Mouse (Mus musculus) gastrocnemius, adult 18-20 months (tissue): ENCODE data around the gene Cadps. TPM values are rescaled to one million over a fixed set of nuclear protein-coding genes. Genes with fewer than 3 reads are reported as not detected.

Experiments
- DNase-seq: peaks from one replicate; pipeline ENCODE4 v3.0.0; 2021; ENCODE audit warnings: low spot score
- total RNA-seq, 2 experiments: library from RNA; stranded (reverse); gene quantifications; 2 replicates each; pipeline ENCODE4 v1.2.3; 2021

The Cadps gene
- total RNA-seq, 2 experiments from 2014 or later: 0.07 TPM; not detected in 1

DNA sequence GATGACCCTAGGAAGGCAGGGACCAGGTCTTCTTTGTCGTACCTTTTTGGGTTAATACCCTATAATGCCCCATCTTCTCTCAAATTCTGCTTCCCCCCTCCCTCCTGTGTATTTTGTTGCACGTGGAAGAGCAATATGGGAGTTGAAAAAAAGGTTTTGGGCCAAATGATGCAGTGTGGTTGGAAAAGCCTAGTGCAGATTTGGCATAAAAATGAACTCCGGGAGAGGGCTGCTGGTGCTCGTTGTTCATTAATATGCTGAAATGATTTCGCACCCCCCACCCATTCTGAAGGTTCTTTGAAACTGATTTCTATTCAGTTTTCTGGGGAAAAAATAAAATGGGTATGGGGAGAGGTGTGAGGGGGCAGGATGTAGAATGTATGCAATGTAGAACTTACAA is 295.6 kb downstream of the Cadps start:
- no peak for DNase-seq

DNA sequence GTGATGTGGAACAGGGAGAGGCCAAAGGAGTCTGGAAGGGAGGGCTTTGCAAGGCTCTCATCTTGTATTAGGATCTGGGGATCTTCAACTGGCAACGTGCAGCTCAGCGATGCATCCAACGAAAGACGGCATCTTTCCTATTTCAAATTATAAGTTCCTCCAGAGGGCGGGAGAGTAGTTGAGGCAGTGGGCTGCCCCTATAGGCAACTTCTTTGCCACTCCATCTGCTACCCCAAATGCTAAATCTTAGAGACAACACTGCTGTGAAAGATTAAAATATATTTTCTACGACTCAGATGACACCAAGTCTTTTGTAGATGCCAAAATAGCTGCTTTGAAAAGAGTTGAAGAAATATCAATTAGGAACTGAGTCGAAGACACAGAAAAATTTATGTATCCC is 315.9 kb downstream of the Cadps start:
- DNase-seq: no peak

DNA sequence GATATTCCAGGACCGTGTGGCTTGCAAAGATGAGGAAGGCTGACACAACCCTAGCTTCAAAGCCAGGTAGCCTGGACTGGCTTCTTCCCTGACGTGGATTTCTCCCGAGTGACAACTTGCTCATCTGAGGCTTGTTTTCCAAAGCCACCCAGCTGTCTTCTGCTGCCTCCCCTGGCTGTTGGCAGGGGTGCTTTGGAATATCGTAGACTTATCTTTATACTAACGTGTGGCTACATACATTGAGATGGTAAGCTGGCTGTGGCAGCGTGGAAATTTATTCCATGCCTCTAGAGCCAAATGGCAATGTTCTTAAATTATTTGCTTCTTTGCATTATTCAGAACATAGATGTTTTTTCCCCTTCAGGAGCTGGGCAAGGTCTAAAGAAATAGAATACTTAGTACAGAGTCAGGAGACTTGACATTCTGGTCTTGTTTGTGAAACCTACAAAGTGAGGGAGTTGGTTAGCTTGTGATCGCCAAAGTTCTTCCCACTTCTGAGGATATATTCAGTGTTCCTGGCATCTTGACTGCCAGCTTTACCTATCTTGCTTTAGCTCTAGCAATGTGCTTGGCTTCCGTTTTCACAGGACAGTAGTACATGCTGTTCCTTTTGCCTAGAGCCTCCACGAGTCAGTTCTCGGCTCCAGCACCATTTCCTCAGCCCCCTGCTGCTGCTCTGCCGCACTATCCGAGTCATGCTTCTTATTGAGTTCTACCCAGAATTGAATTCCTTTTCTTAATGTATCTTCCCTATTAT is 318.5 kb downstream of the Cadps start:
- DNase-seq: no peak

DNA sequence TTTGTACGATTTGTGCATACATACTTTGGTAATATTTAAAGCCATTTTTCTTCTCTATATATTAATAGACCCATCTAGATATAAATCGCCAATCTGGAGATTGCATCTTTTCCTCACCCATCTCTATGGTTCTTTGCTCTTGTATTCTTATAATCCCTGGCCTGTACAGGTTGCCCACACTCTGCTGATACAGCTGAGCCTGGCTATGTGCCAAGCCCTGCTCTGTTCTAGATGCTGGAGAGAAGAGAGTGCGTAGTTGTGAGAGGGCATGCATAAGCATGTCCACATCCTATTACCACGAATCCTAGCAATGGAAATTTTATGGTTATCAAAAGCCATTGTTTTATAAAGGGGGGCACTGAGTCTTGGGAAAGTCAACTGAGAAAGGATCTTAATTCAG is 360.7 kb downstream of the Cadps start:
- DNase-seq: no peak

DNA sequence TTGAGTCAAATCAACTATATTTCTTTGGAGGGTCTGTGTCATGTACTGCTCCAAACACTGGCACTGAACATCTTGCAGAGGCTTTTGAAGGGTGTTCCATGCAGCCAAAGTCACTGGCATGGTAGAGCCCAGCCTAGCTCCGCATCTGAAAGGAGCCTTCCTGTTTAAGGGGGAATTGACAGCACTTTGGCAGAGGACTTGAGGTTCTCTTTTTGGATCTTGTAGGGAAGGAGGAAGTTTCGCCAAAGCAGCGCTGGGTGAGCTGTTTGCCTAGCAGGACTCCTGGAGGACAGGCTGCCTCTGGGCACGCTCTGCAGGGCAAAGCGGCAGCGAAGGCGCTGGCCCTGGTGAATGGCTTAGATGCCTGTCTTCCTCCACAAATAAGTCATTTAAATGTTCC is 363.2 kb downstream of the Cadps start:
- DNase-seq: no peak

DNA sequence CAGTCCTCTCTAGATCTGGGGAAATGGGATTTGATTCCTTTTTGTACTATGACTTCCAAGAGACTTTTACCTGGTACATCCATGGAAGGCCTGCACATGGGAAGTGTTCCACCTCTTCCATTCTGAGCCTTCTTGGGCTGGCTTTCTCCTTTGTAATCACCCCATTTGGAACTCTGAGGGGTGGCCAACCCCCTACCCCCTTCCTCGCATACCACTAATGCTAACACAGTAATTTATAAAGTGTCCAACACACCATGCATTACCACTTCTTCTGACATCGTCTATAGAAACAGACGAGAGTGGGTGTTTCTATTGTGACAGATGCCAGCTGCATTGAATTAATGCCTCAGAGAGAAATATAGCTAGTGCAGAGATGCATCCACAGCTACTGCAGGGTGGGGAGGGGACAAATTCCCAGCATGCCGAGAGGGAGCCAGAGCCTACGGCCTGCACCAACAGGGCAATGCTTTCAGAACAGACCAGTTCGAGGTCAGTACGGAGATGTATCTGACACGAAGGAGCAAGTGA is 367.8 kb downstream of the Cadps start:
- no peak for DNase-seq

DNA sequence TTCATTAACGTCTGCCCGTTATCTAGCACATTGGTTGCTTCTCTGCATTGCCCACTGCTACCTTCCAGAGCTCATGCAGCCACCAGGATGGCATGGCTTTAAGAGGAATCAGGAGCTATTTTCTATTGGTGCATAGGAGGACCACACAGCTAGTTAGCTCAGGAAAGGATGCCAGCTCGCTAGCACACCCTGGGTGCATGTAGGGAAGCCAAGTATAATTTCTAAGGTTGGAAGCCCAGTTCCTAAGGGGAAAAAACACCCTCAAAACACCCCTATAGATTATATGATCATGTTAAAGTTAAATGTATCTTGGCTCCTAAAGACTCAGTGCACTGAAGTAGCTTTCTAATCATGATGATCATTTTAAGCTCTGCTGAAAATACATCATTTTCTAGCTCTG is 372.1 kb downstream of the Cadps start:
- DNase-seq: no peak

DNA sequence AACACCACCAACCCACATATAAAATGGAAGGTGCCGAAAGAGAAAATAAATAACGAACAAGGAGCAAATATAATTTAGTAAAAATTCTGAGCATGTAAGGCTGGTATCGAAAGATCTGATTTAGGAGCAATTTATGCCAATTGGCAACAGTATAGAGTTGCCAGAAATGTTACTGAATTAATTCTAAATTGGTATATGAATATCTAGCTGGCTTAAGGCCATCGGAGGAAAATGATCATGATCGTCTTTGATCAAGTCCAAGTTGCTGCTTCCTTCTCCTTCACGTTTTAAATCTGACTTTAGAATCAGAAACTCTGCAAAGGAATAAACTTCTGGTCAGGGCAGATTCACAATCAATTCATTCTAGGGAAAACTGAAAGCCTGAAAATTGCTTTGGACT is 374.0 kb downstream of the Cadps start:
- DNase-seq: no peak

DNA sequence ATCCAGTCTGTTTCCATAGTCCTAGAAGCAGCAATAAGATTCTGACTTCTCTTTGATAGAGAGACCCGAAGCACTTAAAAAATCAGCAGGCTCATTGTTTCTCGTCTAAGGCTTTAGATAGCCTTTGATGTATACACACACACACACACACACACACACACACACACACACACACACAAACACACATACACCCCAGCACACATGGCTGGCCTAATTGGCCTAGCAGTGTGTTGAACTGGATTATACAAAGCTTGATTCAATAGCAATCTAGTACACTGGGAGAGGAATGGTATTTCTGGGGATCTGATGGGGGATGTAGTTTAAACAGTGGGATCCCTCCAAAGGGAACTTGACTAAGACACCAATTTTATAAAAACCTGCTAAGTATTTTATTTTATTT is 381.9 kb downstream of the Cadps start:
- DNase-seq: no peak

DNA sequence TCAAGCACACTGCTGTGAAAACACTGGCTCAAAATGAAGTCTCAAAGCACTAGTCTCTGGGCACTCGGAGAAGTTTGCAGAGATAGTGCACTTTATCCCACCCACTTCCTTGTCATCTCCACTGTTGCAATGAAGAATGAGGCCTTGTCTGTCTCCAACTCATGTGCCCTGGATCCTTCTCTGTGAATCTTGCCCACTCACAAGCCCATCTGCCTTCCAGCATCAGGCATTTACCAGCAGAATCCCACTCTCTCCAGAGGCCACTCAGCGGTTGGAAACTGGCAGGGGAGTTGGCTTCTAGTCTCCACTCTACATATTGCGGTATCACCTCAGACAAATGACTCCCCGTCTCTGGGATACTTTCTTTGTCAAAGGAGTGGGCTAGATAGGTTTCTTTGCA is 384.9 kb downstream of the Cadps start:
- no peak for DNase-seq

DNA sequence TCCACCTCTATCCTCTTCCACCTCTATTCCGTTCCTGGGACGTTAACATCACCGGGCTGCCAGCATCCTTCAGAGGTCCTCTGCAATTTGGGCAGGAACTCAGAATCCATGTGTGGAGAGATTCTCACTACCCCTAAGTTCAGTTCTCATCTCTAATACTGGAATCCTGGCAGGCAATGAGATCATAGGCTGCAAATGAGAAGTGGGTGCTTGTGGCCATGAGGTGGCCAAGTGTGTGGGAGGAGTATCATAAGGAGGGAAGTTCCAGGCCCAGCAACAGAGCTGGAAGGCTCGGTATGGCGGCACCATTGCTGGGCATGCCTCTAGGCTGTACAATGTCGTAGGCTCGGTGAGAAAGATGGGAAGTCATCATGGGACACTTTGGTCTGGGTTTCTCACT is 385.5 kb downstream of the Cadps start:
- DNase-seq: no peak

DNA sequence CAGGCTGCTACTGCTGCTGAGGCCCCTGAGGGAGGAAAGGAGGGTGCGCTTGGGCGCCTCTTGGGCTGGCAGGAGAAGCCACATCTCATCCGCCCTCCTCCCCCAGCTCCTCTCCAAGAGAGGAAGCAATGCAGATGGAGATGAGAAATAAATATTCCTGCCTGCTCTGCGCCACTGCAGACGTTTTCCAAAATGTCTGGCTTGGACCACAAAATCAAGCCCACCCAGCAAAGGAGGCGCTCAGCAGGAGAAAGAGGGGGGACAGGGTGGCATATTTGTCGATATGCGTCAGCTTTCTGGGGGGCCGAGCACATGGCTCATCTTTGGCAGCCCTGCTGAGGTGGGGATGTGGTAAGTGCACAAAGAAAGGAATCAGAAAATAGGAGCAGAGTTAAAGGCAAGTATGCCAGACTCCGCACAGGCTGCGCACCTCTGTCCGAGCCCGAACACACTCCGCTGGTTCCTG is 385.9 kb downstream of the Cadps start:
- no peak for DNase-seq

DNA sequence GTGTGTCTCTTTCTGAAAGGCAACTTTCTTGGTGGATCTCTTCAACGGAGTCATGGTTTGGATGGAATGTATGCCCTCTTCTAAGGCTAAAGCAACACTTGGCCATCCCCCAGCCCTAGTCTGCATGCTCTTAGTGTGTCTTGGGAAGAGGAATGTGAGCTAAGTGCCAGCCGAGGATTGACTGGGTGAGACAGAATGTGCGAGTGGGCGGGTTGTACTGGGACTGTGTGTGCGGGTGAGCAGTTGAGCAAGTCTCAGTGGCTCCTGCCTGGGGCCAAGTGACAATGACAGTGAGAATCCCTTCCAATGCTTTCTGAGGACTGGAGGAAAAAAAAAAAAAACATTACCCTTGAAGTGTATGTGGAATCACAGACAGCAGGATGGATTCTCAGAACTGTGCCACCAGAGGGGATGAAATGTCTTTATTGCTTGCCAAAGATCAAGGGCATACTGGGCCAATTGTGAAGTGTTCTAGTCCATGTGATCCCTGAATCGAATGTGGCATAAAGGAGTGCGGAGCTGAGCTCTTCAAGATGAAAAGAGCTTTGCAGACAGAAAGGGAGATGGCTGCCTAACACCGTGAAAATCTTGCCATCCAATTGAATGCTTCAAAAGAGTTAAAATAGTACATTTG is 394.7 kb downstream of the Cadps start:
- DNase-seq: no peak

DNA sequence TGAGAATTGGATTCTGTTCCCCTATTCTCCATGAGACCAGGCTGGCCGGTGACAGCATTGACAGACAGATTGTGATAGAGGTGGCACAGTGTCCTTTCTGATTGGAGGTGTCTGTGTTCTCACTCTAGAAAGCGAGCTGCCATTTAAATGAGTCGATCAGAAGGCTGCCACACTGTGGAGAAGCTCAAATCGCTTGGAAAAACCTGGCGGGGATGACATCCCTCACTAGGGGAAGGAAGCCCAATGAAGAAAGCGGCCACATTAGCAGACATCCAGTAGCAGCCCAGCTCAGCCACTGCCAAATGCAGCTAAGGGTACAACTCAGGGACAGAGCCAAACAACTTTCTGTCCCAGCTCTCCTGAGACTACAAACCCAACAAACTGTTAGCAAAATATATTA is 397.6 kb downstream of the Cadps start:
- DNase-seq: no peak

DNA sequence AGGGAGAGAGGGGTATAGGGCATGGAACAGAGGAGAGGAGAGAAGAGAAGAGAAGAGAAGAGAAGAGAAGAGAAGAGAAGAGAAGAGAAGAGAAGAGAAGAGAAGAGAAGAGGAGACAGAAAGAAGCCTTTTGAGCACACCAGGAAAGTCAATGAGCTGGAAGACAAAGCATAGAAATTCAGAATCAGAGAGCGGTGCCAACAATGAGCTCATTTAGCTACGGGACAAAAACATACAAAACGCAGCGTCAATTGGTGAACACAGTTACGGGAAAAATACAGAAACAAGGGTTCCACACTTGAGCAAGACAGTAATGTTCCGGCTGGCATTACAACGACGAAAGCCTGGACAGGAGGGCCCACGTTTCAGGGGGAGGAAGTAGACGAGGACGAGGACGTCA is 412.6 kb downstream of the Cadps start:
- no peak for DNase-seq

DNA sequence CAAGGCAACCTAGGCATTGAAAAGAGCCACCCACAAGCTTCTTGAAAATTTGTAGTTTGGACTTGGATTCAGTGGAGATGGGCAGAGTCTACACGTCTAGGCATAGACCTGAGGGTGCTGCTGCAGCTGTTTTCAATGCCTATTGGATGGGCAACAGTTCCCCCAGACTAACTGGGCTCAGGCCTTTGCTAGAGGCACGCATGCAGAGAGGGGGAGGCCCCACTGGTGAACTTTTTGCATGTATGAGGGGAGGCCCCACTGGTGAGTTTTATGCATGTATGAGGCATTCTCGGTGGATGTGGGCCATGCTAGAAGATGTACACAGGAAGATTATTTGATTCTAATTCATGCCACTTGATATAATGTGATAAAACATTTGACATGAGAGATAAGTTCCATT is 413.1 kb downstream of the Cadps start:
- no peak for DNase-seq

DNA sequence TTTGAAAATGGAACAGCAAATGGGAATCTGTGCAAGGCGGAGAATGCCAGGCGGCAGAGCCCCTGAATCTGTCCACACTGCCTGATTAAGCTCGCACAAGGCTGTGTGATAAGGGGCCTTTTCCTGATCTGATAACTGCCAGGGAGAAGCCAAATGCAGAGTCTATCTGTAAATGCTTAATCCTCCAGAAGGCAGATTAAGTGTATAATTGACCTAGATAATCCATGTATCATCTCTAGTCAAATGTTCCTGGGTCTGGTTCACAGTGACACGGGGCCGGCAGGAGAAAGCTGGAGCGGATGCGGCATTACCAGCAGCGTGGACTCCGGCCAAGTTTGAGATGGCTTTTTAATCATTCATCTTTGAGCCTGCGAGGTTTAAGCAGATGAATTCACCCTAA is 416.3 kb downstream of the Cadps start:
- DNase-seq: no peak

DNA sequence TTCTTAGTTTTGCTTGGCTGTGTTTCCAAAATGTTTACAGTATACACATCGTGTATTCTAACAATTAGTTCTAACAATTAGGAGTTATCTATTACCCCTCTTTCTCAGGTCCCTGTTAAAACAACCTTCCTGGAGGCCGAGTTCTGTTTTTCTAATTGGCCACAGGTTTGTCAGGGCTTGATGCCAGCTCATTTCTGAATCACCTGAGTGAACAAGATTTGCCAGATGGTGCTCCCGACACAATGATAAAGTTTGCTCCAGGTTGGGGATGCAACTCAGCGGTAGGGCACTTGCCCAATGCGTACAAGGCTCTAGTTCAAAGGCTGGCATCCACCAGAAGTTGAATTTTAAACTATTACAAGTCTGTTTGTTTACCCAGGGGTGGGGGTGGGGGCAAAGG is 417.7 kb downstream of the Cadps start:
- DNase-seq: no peak

DNA sequence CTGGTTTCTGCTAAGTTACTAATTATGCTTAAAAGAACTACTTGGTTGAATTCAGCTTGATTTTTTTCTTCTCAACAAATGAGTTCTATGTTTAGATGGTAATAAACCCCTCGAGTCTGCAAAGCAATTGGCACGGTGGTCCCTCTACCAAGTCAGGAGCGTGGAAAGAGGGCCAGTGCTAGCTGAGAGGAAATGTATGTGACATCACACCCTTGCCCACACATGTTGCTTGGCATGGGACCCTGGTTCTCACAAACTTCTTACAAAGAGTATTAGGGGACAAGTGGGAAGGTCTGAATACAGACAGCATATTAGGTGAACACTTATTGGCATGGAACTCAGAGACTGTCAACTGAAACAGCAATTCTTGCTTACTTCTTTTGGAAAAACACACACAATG is 418.2 kb downstream of the Cadps start:
- DNase-seq: no peak

DNA sequence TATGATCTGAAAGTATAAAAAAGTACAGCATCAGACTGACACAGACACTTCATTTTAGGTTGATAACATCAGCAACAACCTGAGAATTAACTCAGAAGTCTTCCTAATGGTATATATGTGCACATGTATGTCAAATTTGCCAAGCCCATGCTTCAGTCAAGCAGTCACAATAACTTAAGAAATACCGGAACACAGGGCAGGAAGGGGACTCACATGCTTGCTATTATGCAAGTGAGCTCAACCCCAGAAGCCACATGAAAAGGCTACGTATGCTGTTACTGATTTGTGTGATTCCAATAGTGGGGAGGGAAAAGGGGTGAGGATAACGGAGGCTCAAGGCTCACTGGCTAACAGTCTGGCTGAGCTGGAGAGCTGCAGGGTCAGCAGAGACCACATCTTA is 418.8 kb downstream of the Cadps start:
- DNase-seq: no peak

DNA sequence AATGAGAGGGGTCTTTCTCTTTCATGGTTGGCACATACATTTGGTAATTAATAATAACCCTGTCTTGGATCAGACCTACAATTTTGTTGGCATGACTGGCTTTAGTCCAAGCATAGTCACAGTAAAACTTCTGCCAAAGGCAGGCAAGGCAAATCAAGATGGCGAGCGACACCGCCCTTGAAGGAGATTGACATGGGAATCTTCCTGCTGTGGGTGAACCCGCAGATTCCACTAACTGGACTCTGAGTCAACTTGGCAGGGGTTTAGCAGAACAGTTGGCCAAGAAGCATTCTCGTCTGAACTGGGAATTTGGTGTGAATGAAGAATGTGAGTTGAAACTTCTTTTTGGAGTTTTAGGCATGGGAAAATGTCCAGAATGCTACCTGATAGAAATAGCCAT is 422.8 kb downstream of the Cadps start:
- no peak for DNase-seq

DNA sequence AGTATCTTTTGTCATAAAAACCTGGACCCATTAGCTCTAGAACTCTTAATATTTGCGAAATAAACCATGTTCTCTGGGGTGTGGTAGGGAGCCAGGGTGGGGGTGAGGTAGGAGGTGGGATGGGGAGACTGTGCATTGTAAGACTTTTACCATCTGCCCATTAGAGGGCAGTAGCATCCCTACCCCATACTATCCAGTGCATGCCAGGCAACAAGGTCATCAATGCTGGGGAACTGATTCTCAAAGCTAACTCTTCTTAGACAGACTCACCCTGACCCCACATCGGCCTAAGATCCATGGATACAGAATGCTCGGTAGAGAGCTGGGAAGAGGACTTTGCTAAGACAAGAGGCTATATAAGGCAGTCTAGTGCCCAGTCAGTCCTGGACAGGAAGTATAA is 425.3 kb downstream of the Cadps start:
- no peak for DNase-seq

DNA sequence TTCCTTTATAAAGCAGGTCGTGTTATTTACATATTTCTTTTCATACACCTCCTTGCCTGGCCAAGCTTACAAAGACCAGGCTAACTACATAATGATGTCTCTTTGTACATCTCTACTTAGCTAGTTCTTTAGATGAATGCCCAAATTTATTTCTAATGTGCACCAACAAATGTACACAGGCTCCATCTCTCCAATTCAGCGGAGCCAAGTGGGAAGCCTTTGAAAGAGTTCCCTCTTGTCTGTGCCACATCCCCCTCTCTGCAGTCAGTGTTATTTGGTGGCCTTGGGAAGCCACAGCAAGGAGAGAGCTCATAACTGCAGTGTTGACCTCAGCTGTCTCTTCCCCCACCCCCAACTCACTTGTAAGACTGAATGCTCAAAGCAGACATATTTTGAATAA is 428.6 kb downstream of the Cadps start:
- DNase-seq: no peak
